Mouse (Mus musculus): ENCODE data around the gene Exosc2. TPM values are rescaled to one million over a fixed set of nuclear protein-coding genes. Genes with fewer than 3 reads are reported as not detected.

Gene Exosc2
- polyA plus RNA-seq, 1 experiment from 2014 or later: 42.8 TPM

GRCm38 (mm10) chr2:31727576-31728277 is 57.2 kb downstream of the Exosc2 start:
- no peaks in the 10 kb centered on the region for H3K27me3 ChIP-seq (ENCODE audit: control insufficient read depth, insufficient read depth, low read length)
- H3K27ac ChIP-seq (ENCODE audit: low read depth, low read length): no peak overlapping the region
- ATAC-seq (replicated peaks; ENCODE audit: insufficient number of reproducible peaks, low FRiP score, low TSS enrichment): no peak
- H3K9me3 ChIP-seq (replicated peaks; ENCODE audit: control insufficient read depth, low read length): no peaks in the 10 kb centered on the region
- H3K4me1 ChIP-seq (ENCODE audit: control insufficient read depth, insufficient read depth, low read length): peaks cover 26% of the 10 kb centered on the region
- H3K4me2 ChIP-seq: no peak overlapping the region
- H3K9ac ChIP-seq (ENCODE audit: low read depth, low read length): no peak overlapping the region
- no peak overlapping the region for H3K4me3 ChIP-seq (ENCODE audit: low read depth, low read length)
- H3K36me3 ChIP-seq (ENCODE audit: control insufficient read depth, insufficient read depth, low read length): no peaks in the 10 kb centered on the region
- WGBS (ENCODE audit: insufficient replicate concordance): 71% methylated on average over 9 of the region's 9 CpGs

DNA sequence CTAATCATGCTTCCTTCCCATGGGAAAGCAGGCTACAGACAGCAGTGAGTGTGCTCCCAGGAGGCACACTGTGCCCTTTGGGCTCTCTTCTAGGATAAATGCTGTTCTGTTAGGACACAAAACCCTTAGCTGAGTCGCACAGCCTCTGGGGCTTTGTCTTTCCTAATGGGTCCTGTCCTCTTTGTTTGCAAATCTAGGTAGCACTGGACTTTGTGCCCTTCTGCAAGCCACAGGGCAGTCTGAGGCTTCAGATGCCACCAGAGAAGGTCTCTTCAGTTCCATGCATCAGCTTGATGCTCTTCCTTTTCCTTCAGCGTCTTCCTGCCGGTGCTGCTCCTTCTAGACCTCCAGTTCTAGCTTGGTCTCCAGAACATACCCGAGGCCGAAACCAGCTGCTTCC is 60.1 kb downstream of the Exosc2 start:
- Histone ChIP-seq H3K4me3 (ENCODE audit: low read depth, low read length) (no peak overlapping the region), H3K4me1 (ENCODE audit: control insufficient read depth, insufficient read depth, low read length) (peaks cover 26% of the 10 kb centered on the region), H3K9ac (ENCODE audit: low read depth, low read length) (no peak overlapping the region), H3K27me3 (ENCODE audit: control insufficient read depth, insufficient read depth, low read length) (no peaks in the 10 kb centered on the region), H3K4me2 (no peak overlapping the region), H3K27ac (ENCODE audit: low read depth, low read length) (no peak overlapping the region), H3K36me3 (ENCODE audit: control insufficient read depth, insufficient read depth, low read length) (no peaks in the 10 kb centered on the region), H3K9me3 (replicated peaks; ENCODE audit: control insufficient read depth, low read length) (no peaks in the 10 kb centered on the region)
- no peak for ATAC-seq (replicated peaks; ENCODE audit: insufficient number of reproducible peaks, low FRiP score, low TSS enrichment)
- WGBS (ENCODE audit: insufficient replicate concordance): 79% methylated on average over 5 of the region's 5 CpGs

Other genes starting within 250 kb of the Exosc2 start
- gene Ass1, start 200.5 kb upstream of the Exosc2 start, polyA plus RNA-seq (2014; fragmentation: Nextera tagmentation; extraction: Ambion mirVana): 8.8 and 9.0 TPM in 2 replicates
- 52.9 and 57.5 TPM in 2 replicates for gene Fubp3, start 98.1 kb upstream of the Exosc2 start, polyA plus RNA-seq (2014; fragmentation: Nextera tagmentation; extraction: Ambion mirVana)
- 0.08 and 0.09 TPM in 2 replicates for gene Prdm12, start 30.7 kb upstream of the Exosc2 start, polyA plus RNA-seq (2014; fragmentation: Nextera tagmentation; extraction: Ambion mirVana)
- 29.5 and 35.6 TPM in 2 replicates for gene Abl1, start 17.7 kb downstream of the Exosc2 start, polyA plus RNA-seq (2014; fragmentation: Nextera tagmentation; extraction: Ambion mirVana)
- gene Qrfp, start 139.9 kb downstream of the Exosc2 start, polyA plus RNA-seq (2014; fragmentation: Nextera tagmentation; extraction: Ambion mirVana): not detected in 2 replicates
- 0.06 TPM in 1 of 2 replicates, not detected in the other for gene Fibcd1, start 175.3 kb downstream of the Exosc2 start, polyA plus RNA-seq (2014; fragmentation: Nextera tagmentation; extraction: Ambion mirVana)
- 1.0 and 1.5 TPM in 2 replicates for gene Lamc3, start 216.6 kb downstream of the Exosc2 start, polyA plus RNA-seq (2014; fragmentation: Nextera tagmentation; extraction: Ambion mirVana)

Data from heart, embryonic 11.5 days (tissue).